ENCODE assay signal across 8 mouse cellular contexts in the genomic region with DNA sequence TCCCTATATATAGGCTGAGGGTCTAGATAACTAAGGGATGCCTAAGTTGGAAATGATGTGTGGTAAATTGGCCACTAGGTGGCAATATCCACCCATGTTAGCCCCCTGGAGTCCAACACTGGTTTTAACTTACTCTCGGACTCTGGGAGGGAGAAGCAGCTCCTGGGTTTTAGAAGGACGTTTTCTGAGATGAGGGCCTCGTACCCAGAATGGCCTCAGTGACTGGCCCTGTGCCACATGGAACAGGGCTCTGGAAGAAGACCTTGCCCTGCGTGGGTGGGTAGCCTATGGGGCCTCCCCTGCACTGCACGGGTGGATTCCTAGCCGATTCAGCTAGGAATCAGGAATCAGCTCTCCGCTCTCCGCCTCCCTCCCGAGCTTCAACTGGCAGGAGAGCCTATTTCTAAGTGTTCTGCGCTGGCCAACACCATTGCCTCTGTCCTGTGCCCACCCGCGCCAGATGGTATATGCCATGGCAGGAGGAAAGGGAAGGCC. TPM values are rescaled to one million over a fixed set of nuclear protein-coding genes. Genes with fewer than 3 reads are reported as not detected.
A peak's percentile ranks its signal among the peaks of the same experiment; 100 is the strongest.
DNase-seq lines count a peak whose midpoint lies in the region; ATAC-seq lines count a peak whose summit lies in the region.

No protein-coding gene starts in this region.

- H3K27ac ChIP-seq in limb, embryonic 10.5 days: 0 out of 2 replicates have a peak overlapping the region, but pooled peaks have one; percentile 19
- no peak overlapping the region for H3K27ac ChIP-seq in midbrain, embryonic 11.5 days (ENCODE audit: low read depth, low read length)

- H3K4me2 ChIP-seq in midbrain, embryonic 11.5 days: peak overlapping the region; percentile 34; the same call in 1 of the 2 replicates

- H3K9ac ChIP-seq in midbrain, embryonic 11.5 days (ENCODE audit: low read length): peak overlapping the region; percentile 46

- ATAC-seq in midbrain, embryonic 11.5 days (ENCODE audit: low FRiP score): peak; percentile 45

- no peaks in the 10 kb centered on the region for H3K9me3 ChIP-seq in limb, embryonic 10.5 days (replicated peaks)
- no peaks in the 10 kb centered on the region for H3K9me3 ChIP-seq in midbrain, embryonic 11.5 days (ENCODE audit: control insufficient read depth, low read length)

- H3K4me3 ChIP-seq in limb, embryonic 10.5 days: no peak overlapping the region
- no peak overlapping the region for H3K4me3 ChIP-seq in midbrain, embryonic 11.5 days (ENCODE audit: low read depth, low read length)

- peak; percentile 68 for DNase-seq in right cerebral cortex, adult 18-20 months
- DNase-seq in right cerebral cortex, postnatal 36 days (ENCODE audit: low spot score in 2 of 2): no peak
- DNase-seq in embryo, embryonic 10 days (ENCODE audit: low spot score): peak; percentile 90
- peak; percentile 79 to 81 for DNase-seq in heart, adult 18-20 months
- DNase-seq in kidney, adult 11 months: peak; percentile 55
- DNase-seq in limb, embryonic 10.5 days (ENCODE audit: low spot score): peak; percentile 69
- DNase-seq in midbrain, embryonic 11.5 days (ENCODE audit: low spot score, missing footprints): peak; percentile 97
- peak; percentile 33 to 58 for DNase-seq in spleen, postnatal 10 days (ENCODE audit: low spot score in 2 of 2)

- peaks cover 24% of the 10 kb centered on the region for H3K4me1 ChIP-seq in limb, embryonic 10.5 days
- H3K4me1 ChIP-seq in midbrain, embryonic 11.5 days (ENCODE audit: control insufficient read depth, insufficient read depth, low read length): peaks cover 6% of the 10 kb centered on the region; the same call in 1 of the 2 replicates

- WGBS in limb, embryonic 10.5 days: 36% methylated on average over 12 of the region's 12 CpGs
- 30% methylated on average over 12 of the region's 12 CpGs for WGBS in midbrain, embryonic 11.5 days

- H3K36me3 ChIP-seq in limb, embryonic 10.5 days: peaks cover 20% of the 10 kb centered on the region; the same call in 1 of the 2 replicates
- H3K36me3 ChIP-seq in midbrain, embryonic 11.5 days (ENCODE audit: control insufficient read depth, insufficient read depth, low read length): no peaks in the 10 kb centered on the region

- peaks cover 25% of the 10 kb centered on the region for H3K27me3 ChIP-seq in limb, embryonic 10.5 days (ENCODE audit: low read depth, poor library complexity, severe bottlenecking)
- no peaks in the 10 kb centered on the region; the same call in 1 of the 2 replicates for H3K27me3 ChIP-seq in midbrain, embryonic 11.5 days (ENCODE audit: control insufficient read depth, insufficient read depth, low read length)

RNA-seq across cellular contexts. Expression of gene Cspg4, which starts 26.7 kb away (rescaled TPM):
- 10 to 100 TPM in 1 of 2 experiments, 1 to 10 TPM in 1; 9.9 to 11.5 TPM for total RNA-seq in heart, adult 18-20 months (2021)
- 2.1 and 5.0 TPM in 2 replicates for polyA plus RNA-seq in limb, embryonic 10.5 days (2016; fragmentation: Nextera tagmentation; extraction: Ambion mirVana)
- 1.1 and 1.4 TPM in 2 replicates for polyA plus RNA-seq in midbrain, embryonic 11.5 days (2014; fragmentation: Nextera tagmentation; extraction: Ambion mirVana)

RNA-seq across cellular contexts. Expression of gene Odf3l1, which starts 27.1 kb away (rescaled TPM):
- not detected for total RNA-seq in heart, adult 18-20 months (2021)
- 0.35 TPM in 1 of 2 replicates, not detected in the other for polyA plus RNA-seq in limb, embryonic 10.5 days (2016; fragmentation: Nextera tagmentation; extraction: Ambion mirVana)
- polyA plus RNA-seq in midbrain, embryonic 11.5 days (2014; fragmentation: Nextera tagmentation; extraction: Ambion mirVana): not detected in 2 replicates

RNA-seq across cellular contexts. Expression of gene Snx33, which starts 36.6 kb away (rescaled TPM):
- total RNA-seq in heart, adult 18-20 months (2021): 1 to 10 TPM; 7.0 to 8.2 TPM
- polyA plus RNA-seq in limb, embryonic 10.5 days (2016; fragmentation: Nextera tagmentation; extraction: Ambion mirVana): 9.3 and 11.6 TPM in 2 replicates
- 4.8 and 4.9 TPM in 2 replicates for polyA plus RNA-seq in midbrain, embryonic 11.5 days (2014; fragmentation: Nextera tagmentation; extraction: Ambion mirVana)

RNA-seq across cellular contexts. Expression of gene Imp3, which starts 45.7 kb away (rescaled TPM):
- total RNA-seq in heart, adult 18-20 months (2021): 10 to 100 TPM; 55.8 to 58.3 TPM
- polyA plus RNA-seq in limb, embryonic 10.5 days (2016; fragmentation: Nextera tagmentation; extraction: Ambion mirVana): 70.5 and 77.9 TPM in 2 replicates
- polyA plus RNA-seq in midbrain, embryonic 11.5 days (2014; fragmentation: Nextera tagmentation; extraction: Ambion mirVana): 57.0 and 69.4 TPM in 2 replicates

RNA-seq across cellular contexts. Expression of gene Snupn, which starts 59.1 kb away (rescaled TPM):
- 10 to 100 TPM; 10.6 to 11.2 TPM for total RNA-seq in heart, adult 18-20 months (2021)
- polyA plus RNA-seq in limb, embryonic 10.5 days (2016; fragmentation: Nextera tagmentation; extraction: Ambion mirVana): 27.0 and 31.6 TPM in 2 replicates
- polyA plus RNA-seq in midbrain, embryonic 11.5 days (2014; fragmentation: Nextera tagmentation; extraction: Ambion mirVana): 28.1 and 28.4 TPM in 2 replicates

Comparison
In these comparisons a context has a peak if more than half of its experiments do, and no peak if none do; other contexts are left out.
1. DNase-seq: peak in right cerebral cortex, adult 18-20 months (single experiment), embryo, embryonic 10 days (single experiment), heart, adult 18-20 months (2 of 2), kidney, adult 11 months (single experiment), limb, embryonic 10.5 days (single experiment), midbrain, embryonic 11.5 days (single experiment) and spleen, postnatal 10 days (2 of 2); none in right cerebral cortex, postnatal 36 days (0 of 2).